Mouse (Mus musculus) monocyte, adult 5-6 weeks (primary cell): ENCODE data around the gene Dock9. TPM values are rescaled to one million over a fixed set of nuclear protein-coding genes. Genes with fewer than 3 reads are reported as not detected.

Experiments used
- ATAC-seq: fragments of 153-309, 156-312 bp; replicated peaks from 2 replicates; pipeline ENCODE4 v1.8.0; 2017; ENCODE audit warnings: mild to moderate bottlenecking; ENCODE audit not compliant: low TSS enrichment, insufficient number of reproducible peaks, severe bottlenecking, poor library complexity, low FRiP score
- total RNA-seq: library from RNA; stranded (forward); fragments of 200-1000, 200-491, 200-594 nt; gene quantifications from 3 replicates; pipeline ENCODE4 v1.2.3, GENCODE M21; 2017

Gene Dock9
- total RNA-seq, 1 experiment from 2014 or later, result 3.1 TPM

DNA sequence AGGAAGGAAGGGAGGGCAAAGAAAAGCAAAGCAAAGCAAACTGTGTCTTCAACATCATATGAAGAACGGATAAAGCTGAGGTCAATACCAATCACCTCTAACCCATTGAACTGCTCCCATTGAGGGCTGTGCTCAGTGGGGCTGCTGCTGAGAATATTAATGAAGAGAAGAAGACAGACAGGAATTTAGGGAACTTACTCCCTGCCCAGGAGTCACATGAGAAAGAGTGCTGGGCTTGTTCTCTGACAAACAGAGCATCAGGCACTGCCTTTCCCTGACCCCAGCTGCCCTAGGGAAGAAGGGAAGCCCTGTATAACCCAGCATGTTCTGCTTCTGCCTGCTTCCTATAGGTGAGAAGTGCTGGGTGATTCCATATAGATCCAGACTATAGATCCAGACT is 109.5 kb downstream of the Dock9 start:
- ATAC-seq, result no peak

DNA sequence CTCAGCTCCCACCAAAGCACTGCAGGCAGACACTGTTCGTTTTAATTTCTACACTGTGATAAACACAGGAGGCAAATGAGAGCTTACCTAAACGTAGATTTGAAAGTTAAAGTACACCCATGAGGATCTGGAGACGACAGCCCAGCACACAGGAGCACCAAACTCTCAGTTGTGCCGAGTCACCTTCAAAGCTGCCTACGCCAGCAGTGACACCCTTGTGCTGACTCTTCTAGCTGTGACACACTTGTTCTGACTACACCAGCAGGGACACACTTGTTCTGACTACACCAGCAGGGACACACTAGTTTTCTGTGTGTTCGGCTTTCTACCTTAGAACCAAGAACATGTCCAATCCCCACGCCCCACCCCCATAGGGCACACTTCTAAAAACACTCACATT is 110.4 kb downstream of the Dock9 start:
- no peak for ATAC-seq

DNA sequence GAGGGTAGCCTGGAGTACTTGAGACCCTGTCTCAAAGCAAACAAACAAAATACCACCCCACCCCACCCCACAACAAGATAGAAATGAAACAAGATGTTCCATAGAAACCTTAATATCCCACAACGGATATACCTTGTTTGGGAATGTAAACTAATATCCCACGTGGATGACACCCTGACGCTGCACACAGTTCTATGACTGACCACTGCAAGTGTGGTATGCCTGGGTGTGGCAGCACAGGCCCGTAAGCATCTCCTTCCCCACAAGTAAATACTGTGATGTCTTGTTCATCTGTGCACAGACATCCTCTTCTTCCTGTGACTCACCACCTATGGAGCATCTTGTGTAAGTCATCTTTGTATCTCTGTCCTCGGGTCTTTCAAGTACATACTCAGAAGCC is 118.7 kb downstream of the Dock9 start:
- no peak for ATAC-seq

DNA sequence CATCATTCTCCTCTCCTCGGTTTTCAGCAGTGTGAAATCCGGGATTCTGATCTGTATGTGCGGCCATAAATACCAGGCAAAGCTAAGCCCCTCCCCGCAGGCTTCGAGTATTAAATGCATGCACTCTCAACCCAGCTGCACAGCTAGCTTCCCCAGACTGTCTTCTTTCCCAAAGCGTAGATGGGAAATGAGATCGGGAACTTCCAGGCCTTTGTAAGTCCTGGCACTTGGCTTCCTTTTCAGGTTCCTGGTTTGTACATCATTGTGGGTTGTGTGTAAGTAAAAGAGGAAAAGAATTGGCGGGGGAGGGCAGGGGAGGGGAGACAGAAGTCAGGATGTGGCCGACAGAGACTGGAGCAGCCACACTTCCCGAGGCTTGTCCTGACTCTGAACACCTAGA is 119.2 kb downstream of the Dock9 start:
- ATAC-seq, result no peak

DNA sequence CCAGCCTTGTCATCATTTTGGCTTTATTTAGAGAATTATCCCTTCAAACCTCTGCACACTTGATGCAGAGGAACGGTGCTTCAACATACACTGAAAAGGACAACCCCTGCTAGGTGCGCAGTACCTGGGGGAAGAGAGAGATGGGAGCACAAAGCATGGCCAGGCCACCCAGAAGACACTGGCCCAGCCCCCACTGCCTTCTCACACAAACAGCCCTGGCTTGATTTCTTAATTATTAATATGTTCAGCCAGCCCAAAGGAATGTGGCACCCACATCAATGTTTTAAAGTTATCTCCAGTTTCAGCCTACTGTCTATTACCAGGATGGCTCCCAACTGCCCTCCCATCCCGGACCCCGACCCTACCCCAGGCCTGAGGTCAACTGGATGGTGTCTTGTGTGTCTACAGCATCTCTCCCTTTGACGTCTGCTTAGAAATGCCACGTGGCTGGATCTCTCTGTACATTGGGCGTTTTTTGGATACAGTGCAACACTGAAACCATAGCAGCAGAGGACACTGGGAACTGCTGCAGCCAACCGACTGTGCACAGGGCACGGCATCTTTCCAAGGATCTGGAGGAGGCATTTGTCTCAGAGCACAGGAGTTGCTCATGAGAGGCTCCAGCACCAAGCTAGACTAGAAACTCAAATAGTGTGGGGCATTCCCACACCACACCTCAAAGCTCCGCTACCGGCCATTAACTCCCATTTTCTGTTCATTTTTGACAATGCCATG is 120.9 kb downstream of the Dock9 start:
- no peak for ATAC-seq

DNA sequence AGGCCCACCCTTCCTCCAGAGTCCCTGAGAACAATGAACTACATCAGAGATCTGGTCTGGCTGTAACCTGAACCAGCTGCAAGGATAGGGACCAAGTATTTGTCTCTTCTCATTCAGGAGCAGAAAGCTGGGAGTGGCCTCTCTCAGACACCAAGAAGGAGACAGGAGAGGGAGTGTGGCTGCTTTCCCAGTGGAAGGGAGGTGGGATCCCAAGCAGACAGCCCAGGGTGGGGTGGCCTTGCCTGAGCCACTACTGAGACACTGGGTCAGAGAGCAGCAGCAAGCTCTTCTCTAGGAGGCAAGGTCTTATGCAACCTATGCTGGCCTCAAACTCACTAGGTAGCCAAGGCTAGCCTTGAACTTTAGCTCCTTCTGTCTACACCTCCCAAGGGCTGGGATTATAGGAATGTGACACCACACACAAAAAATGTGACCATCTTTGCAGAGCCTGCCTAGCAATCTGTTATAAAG is 121.5 kb downstream of the Dock9 start:
- ATAC-seq, result no peak

DNA sequence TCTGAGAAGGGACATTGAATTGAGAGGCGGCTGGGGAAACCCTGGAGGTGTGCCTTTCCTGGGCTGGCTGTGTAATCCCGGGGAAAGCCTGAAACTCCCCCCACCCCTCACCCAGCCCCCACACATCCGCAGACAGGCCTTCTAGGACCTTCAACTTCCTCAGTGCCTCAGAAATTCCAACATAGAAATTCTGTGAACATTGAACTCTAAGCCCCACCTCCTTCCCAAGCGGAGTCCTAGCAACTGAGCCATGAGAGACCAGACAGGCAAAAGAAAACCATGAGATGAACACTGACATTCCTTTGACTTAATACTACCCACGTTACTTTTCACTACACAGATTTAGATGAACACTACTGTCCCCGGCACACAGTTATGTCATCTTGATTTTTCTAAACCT is 122.1 kb downstream of the Dock9 start:
- ATAC-seq, result no peak

DNA sequence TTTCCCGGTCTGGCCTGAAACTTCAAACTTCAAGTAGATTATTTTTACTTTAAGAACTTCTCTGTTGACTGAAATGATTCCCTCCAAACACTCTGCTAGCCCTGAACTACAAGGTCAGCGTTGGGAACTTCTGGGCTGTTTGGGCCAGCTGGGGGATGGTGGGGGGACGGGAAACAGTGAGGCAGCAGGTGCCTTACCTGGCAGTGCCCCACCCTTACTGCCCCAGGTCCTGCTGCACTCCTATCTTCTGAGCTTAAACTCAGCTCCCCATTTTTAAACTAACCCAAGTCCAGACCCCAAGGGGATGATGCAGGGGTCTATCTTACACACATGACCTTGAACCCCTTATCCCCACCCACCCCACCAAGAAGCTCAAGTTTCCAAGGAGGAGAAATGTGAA is 122.5 kb downstream of the Dock9 start:
- ATAC-seq, result no peak

DNA sequence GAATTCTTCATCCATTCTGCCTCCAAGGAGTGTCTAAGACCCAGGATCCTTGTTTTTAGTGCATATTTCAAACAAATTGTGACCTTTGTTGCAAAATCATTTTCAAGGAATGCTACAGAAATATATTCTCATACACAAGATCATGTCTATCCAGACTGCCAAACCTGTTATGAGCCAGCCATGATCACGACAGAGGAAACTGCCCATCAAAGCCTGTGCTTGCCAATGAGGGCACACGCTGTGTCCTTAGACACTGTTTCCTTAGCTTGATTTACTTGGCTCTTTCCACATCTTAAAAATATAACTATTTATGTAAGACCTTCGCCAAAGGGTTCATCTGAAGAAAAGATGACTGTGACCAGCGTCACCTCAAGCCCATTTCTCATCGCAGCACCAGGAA is 127.6 kb downstream of the Dock9 start:
- ATAC-seq, result no peak

DNA sequence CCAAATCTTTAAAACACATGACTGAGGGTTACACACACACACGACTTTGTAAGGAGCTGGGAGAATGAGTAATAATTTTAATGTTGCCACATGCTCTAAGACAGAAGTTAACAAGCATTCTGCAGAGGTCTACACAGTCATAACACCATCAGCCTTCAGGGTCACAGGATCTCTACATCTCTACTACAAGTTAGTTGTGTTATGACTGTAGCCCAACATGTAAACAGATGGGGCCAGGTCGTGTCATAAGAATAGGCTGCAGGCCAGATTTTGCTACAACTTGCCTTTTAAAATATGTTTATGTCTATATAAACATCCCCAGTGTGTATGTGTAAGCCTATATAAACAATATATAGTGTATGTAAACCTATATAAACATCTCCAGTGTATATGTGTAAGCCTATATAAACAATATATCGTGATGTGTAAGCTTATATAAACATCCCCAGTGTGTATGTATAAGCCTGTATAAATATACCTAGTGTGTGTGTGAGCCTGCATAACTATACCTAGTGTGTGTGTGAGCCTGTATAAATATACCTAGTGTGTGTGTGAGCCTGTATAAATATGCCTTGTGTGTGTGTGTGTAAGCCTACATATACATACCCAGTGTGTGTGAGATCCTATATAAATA is 130.9 kb downstream of the Dock9 start:
- no peak for ATAC-seq

DNA sequence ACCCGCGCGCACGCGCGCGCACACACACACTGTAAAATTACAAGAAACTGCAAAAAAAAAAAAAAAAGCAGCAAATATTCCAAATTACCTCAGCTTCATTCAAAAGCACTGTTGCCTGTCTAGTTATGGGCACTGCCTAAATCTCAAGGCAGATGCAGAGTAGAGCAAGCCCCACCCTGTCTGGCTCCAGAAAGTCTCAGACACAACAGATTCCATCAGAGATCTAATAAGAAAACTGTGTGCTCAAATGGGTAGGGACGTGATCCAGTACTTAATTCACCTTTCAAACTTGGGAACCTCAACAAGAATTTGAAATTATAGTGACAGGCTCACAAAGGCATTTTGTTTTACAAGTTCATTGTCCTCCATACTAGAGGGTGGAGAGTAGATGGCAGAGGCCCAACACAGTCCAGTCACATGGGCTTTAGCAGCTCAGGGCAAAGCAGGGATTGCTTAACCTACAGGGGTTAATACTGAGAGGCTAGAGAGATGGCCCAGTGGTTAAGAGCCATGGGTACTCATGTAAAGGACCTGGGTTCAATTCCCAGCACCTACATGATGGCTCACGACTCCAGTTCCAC is 131.9 kb downstream of the Dock9 start:
- no peak for ATAC-seq

DNA sequence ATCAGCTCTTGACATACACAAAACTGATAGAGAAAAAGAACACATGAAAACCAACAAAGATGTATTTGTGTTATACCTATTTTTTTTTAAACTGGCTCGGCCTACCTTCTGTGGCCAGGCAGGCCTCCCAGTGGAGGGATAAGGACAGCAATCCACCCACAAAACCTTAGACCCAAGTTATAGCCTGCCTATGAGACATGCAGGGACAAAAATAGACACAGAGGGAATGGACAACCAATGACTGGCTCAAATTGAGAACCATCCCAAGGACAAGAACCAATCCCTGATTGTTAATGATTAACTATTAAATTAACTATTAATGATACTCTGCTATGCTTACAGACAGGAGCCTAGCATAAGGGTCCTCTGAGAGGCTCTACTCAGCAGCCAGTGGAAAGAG is 133.7 kb downstream of the Dock9 start:
- no peak for ATAC-seq

DNA sequence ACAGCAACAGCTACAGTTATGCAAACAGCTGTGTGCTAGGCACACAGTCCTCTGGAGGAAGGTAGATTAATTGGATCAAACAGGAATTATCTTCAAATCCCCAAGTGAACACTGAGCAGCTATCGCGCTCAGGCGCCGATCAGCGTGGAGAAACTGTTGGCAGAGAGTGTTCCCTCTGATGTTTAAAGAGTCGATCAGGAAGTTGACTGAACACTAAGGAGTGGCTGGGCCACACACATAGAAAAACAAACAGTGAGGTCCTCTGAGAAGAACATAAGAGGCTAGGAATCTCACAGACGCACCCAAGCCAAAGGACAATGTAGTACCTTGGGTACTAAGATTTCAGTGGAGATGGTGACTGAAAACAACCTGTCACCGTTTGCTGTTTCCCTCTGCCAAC is 136.7 kb downstream of the Dock9 start:
- no peak for ATAC-seq

DNA sequence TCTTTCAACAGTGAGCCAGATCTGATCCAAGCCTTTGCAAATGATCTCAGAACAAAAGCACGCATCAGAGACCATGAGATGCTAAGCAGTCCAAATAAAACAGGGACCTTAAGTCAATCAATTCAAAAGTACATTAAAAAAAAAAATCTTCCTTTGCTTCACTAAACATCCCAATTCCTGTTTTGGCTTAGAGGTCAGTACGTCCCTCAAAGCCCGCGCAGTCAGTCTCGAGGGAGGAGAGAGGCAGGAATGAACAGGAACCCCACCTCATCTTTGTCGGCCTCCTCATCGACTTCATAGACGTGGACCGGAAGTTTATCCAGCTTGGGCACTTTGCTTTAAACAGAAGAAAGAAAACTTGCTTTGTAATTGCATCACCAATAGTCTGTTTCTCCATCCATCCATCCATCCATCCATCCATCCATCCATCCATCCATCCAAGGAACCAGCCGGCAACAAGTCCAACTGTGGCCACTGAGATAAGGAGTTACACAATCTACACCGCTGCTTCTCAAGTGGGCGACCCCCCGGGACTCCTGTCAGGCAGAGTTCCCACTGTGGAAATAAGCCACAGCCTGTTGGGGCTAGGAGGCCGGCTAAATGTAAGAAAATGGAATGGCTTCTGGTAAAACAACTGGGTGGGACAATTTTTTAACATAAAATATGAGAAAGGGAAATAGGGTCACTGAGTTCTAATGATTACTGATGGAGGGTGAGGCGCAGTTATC is 137.3 kb downstream of the Dock9 start:
- ATAC-seq, result no peak

DNA sequence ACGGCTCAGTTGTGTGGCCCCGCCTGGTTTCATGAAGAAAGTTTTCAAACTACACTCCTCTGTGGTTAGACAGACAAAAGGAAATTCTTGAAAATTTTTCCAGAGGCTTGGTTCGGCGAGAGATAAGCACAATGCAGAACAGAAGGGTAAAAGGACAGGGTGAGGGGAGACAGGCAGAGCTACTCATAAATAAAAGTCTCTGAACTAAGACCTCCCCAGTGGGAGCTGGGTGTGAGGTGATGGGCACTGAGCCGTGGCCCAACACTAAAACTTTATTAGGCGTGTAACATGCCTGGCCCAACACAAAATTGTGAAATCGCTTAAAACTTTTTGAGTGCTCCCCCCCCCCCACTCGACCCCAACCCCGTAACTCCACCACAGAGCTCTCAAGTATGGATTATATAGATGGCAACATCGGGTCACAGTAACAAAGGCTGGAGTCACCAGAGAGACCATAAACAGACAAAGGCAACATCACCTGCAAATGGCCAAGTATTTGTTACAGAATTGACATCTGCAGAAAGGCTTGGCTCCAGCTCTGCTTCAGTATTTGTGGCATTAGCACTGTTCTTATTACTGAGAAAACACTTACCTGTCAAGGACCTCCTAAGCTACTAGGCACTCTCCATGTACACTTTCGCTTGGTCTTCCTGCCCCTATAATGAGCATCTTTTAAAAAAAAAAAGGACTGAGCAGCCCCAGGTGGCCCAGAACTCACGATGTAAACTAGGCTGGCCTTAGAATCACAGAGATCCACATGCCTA is 138.4 kb downstream of the Dock9 start:
- no peak for ATAC-seq

DNA sequence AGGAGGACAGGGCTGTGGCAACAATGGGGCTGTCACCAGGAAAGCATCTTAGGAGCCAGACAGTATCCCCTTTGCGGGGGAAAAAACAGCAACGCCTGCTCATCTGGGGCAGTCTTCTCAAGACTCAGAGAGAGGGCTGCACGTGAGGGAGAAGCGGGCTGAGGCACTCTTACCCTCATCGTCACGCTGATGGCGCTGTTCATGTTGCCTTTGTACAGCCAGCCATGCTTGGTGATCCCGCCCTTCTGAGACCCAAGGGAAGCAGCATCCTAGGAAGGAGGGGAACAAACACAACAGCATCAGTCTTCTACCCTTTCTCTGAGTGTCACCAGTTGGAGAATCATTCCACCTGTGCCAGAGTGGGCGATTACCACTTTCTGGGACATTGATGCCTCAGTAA is 139.1 kb downstream of the Dock9 start:
- ATAC-seq, result no peak

DNA sequence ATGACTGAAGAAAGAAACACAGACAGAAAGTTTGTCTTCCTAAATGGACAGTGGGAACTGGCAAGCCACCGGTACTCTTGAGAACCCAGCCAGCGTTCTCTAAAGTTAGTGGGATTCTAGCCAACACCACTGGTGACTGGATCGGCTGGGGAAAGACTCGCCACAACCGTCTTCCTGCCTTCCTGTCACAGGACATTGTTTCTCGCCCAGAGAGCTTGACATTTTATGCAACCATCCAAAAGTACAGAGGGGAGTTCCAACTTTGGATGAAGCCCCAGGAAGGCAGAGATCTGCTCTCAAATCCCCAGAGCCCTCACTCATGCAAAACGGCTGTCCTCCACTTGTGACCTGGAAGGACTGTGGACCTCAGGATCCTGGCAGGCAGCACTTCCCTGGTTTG is 140.0 kb downstream of the Dock9 start:
- no peak for ATAC-seq

DNA sequence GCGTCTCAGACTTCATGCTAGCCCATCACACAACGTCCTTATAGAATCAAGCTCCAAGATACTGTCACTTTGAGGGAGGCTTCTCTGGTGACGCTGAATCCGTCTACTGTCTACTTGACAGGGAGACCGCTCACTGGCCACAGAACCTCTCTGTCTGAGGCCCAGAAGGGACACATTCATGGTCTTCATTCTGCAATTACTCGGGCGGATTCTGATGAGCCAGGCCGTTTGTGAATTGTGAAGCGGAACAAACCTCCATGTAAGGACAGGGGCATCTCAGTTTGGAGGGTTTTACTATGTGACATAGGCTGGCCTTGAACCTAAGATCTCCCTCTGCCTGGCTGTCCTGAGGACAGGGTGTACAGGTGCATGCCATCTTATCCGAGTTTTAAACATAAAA is 140.7 kb downstream of the Dock9 start:
- ATAC-seq, result no peak

DNA sequence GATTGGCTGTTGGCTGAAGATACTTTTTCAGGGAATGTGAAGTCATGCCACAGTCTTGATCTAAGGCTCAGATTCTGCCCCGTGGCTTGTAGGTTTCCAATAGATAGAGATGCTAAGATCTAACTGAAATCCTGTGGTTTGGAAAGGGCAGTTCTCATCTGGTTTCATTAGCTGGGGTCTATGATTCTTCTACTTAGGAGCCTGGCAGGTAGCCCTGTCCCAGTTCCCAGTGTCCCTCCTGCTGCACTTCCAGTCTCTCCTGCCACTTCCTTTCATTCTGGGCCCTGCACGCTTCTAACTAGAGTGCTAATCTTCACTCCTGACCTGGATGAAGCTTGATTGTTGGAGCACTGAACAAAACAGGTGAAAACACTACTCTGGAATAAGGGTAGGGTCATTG is 142.7 kb downstream of the Dock9 start:
- ATAC-seq, result no peak
